Mouse (Mus musculus) cerebellum, adult 2 months (tissue): Measurements from ENCODE around the gene Piwil4. TPM values are rescaled to one million over a fixed set of nuclear protein-coding genes. Genes with fewer than 3 reads are reported as not detected.
A peak's percentile ranks its signal among the peaks of the same experiment; 100 is the strongest.

Source experiments
- DNase-seq, 2 experiments: peaks; one replicate each; pipeline ENCODE4 v3.0.0; 2021
- H3K27ac ChIP-seq: fragments of 200-500 bp; 2 replicates; pipeline ENCODE4 v1.5.1; 2012; ENCODE audit warnings: low read length, control low read depth, inconsistent platforms; ENCODE audit not compliant: insufficient read depth
- H3K27me3 ChIP-seq: fragments of 200-500 bp; 2 replicates; pipeline ENCODE4 v1.6.1; 2012; ENCODE audit warnings: inconsistent platforms, mild to moderate bottlenecking, low read length, moderate library complexity; ENCODE audit not compliant: control insufficient read depth, insufficient read depth
- H3K4me1 ChIP-seq: fragments of 200-500 bp; 2 replicates; pipeline ENCODE4 v1.6.1; 2011; ENCODE audit warnings: low read length; ENCODE audit not compliant: control insufficient read depth, insufficient read depth
- H3K4me3 ChIP-seq: fragments of 200-500 bp; replicated peaks from 2 replicates; pipeline ENCODE3; 2011; ENCODE audit warnings: mild to moderate bottlenecking, low read depth, low read length, control low read depth; ENCODE audit not compliant: insufficient read depth
- CTCF ChIP-seq: fragments of 200-500 bp; IDR thresholded peaks from 2 replicates; pipeline ENCODE4 v1.5.1; 2011; ENCODE audit warnings: low read depth, mild to moderate bottlenecking, control low read depth, low read length, moderate library complexity, borderline replicate concordance; ENCODE audit not compliant: insufficient read depth
- POLR2A ChIP-seq: fragments of 200-500 bp; IDR thresholded peaks from 2 replicates; pipeline ENCODE4 v1.6.1; 2011; ENCODE audit warnings: low read length, control low read depth, borderline replicate concordance; ENCODE audit not compliant: insufficient read depth
- WGBS: fragments of 180-500 bp; shearing (Covaris S2); methylation state at CpG from one replicate; pipeline ENCODE4 v1.1.7; 2018; 5-methylcytosine and 5-hydroxymethylcytosine counted together
- polyA plus RNA-seq: library from polyadenylated mRNA; depleted of rRNA; stranded (reverse); fragments of >200 nt; gene quantifications from 2 replicates; pipeline ENCODE4 v1.2.3, GENCODE M21; 2012

Gene Piwil4
- polyA plus RNA-seq, 1 experiment, result 0.08 TPM

DNA sequence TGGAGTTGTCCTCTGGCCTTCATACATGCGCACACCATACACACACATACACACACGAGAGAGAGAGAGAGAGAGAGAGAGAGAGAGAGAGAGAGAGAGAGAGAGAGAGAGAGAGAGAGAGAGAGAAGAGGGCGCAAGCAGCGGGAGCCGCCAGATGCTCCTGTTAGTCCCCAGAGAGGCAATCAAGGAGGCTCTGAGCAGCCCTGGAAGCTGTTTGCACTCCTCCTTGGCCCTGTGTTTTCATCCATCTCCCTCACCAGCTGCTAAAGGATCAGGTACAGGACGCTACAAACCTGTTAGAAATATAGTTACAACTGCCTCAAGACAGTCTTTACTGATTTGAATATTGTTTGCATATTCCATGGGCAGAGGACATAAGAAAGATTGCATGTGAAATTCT, 29.3 kb upstream of the Piwil4 start:
- TF ChIP-seq CTCF, result no peak
- TF ChIP-seq POLR2A, result no peak
- DNase-seq, result no peak
- Histone ChIP-seq H3K4me1 (0 out of 2 replicates have a peak, but pooled peaks cover 3% of the 10 kb centered on the region), H3K27me3 (no peaks in the 10 kb centered on the region), H3K27ac (no peak overlapping the region), H3K4me3 (no peak overlapping the region)
- WGBS, result 40% methylated on average over 6 of the region's 6 CpGs

DNA sequence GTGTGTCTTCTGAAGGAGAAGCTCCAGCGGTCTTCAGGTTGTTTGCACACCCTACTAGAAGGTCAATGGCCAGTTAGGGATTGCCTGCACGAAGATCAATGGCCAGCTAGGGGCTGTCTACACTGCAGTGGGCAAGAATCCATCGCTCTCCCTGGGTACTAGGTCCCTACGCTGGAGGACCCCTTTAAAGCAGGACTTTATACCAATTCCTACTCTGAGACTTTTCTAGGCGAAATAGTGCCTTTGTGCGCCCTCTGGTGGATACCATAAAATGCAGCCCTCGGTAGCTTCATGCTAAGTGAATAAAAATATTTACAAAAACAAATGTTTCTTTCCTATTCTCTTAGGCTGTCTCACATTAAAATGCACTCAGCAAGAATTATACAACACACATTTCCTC, 24.2 kb upstream of the Piwil4 start:
- Histone ChIP-seq H3K27ac (no peak overlapping the region), H3K4me1 (no peaks in the 10 kb centered on the region), H3K27me3 (no peaks in the 10 kb centered on the region), H3K4me3 (no peak overlapping the region)
- TF ChIP-seq POLR2A, result no peak
- TF ChIP-seq CTCF, result peak; percentile 20; the same call in 1 of the 2 replicates
- 21% methylated on average over 7 of the region's 7 CpGs for WGBS
- peak; percentile 15 to 20 for DNase-seq

DNA sequence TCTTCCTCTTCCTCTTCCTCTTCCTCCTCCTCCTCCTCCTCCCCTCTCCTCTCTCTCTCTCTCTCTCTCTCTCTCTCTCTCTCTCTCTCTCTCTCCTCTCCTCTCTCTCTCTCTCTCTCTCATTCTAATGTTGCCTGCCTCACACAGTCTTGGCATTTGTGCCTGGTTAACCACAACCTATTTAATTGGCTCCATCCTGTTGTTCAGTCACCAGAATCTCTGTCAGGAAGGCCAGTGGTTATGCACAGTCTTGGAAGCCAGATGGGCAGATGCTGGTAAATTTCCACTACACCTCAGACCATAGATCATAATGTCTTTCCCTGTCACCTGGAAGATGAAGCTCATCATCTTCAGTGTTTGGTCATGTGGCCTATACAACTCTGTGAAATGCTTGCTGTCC, 18.7 kb upstream of the Piwil4 start:
- H3K4me3 ChIP-seq, result no peak overlapping the region
- TF ChIP-seq POLR2A (no peak), CTCF (no peak)
- H3K27me3 ChIP-seq, result no peaks in the 10 kb centered on the region
- H3K27ac ChIP-seq, result no peak overlapping the region
- no peaks in the 10 kb centered on the region for H3K4me1 ChIP-seq
- DNase-seq, result no peak

DNA sequence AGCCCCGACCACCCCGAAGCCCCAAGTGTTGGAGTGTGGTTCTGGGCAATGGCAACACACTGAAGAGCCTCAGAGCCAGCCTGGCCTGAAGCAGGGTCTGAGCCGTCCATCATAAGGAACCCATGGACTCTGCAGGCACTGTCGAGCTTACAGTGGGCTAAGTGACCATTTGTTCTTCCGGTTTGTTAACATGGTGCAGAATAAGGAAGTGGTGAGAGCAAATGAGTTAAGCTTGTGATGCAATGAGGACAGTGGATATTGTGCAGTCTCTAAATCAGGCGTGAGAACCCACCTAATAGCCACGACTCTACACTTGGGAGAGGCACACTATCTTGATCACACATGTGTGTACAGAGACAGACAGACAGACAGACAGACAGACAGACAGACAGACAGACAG, 18.1 kb upstream of the Piwil4 start:
- no peak overlapping the region for H3K4me3 ChIP-seq
- WGBS, result 64% methylated on average over 7 of the region's 7 CpGs
- H3K27me3 ChIP-seq, result no peaks in the 10 kb centered on the region
- TF ChIP-seq POLR2A (no peak), CTCF (no peak)
- no peaks in the 10 kb centered on the region for H3K4me1 ChIP-seq
- H3K27ac ChIP-seq, result no peak overlapping the region
- DNase-seq, result no peak

DNA sequence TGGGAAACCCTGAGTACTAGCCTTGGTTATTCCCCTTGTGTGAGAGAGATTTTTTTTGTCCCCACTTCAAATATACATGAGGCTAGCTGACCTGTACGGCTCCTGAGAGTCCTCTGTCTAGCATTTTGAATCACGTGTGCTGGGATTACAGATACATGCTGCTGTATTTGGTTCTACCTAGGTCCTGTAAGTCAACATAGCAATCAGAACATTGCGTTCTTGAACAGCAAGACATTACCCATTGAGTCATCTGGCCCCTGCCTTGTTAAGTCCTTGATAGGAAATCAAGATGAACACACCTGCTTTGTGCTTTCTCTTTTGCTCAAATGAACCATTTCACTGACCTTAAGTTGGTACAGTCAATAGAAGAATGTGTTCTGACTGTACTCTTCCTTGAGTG, 13.9 kb upstream of the Piwil4 start:
- WGBS, result 90% methylated on average over 3 of the region's 3 CpGs
- Histone ChIP-seq H3K27me3 (no peaks in the 10 kb centered on the region; the same call in 1 of the 2 replicates), H3K4me3 (no peak overlapping the region), H3K4me1 (no peaks in the 10 kb centered on the region), H3K27ac (no peak overlapping the region)
- no peak for TF ChIP-seq POLR2A
- TF ChIP-seq CTCF, result no peak
- no peak for DNase-seq

DNA sequence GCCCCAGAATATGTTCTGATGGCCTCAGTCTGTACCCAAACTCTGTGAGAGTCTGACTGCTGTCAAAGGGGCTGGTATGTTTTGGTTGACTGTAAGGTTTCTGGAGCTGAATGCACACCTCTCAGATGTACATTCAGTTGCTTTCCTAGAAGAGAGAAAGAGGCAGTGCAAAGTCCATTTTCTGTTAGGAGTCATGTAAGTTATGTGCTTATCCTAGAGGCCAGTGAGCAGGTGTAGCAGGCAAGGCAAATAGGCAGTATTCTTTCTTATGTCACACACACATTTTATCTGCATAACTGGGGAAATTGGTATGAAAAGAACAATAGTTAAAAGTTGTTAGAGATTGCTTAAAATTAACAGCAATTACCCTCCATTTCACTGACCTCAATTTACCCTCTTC, 13.4 kb upstream of the Piwil4 start:
- TF ChIP-seq POLR2A (no peak), CTCF (no peak)
- DNase-seq, result no peak
- Histone ChIP-seq H3K27ac (no peak overlapping the region), H3K4me3 (no peak overlapping the region), H3K27me3 (no peaks in the 10 kb centered on the region; the same call in 1 of the 2 replicates), H3K4me1 (no peaks in the 10 kb centered on the region)

DNA sequence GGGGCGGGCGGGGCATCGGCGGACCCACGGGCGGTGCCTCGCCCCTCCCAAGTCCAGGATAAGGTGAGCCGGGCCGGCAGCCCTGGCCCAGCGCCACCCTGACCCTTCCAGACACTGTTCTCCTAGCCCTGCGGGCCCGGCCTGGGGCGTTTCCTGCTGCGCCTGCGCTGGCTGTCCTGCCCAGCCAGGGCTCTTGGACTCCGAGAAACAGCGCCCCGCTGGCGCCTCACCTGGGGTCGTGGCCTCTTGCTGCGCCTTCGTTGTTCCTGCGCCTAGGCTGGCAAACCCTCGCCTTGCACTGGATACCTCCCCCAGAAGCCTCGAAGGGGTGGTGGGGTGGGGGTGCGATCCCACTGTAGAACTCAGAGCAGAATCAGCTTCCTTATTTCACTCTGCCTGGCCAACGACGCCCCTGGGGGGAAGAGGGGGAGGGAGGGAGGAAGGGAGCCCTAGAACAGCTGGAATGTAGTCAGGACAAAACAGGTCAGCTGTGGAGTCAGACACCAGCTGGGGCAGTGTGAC, 11.5 kb upstream of the Piwil4 start, which contains the start of gene Fut4:
TSS of gene Fut4 (minus strand) at position 393 of the 522 bp plus-strand sequence.
- peak in 1 of 2 experiments; percentile 14 for DNase-seq
- no peak within 1 kb of the TSS for H3K4me3 ChIP-seq
- no peaks in the 10 kb centered on the region; the same call in 1 of the 2 replicates for H3K27me3 ChIP-seq
- whole genome bisulfite sequencing, result 2% methylated on average over 28 of the region's 28 CpGs
- no peaks in the 10 kb centered on the region for H3K4me1 ChIP-seq
- TF ChIP-seq CTCF (no peak), POLR2A (no peak)
- H3K27ac ChIP-seq, result no peak within 1 kb of the TSS

DNA sequence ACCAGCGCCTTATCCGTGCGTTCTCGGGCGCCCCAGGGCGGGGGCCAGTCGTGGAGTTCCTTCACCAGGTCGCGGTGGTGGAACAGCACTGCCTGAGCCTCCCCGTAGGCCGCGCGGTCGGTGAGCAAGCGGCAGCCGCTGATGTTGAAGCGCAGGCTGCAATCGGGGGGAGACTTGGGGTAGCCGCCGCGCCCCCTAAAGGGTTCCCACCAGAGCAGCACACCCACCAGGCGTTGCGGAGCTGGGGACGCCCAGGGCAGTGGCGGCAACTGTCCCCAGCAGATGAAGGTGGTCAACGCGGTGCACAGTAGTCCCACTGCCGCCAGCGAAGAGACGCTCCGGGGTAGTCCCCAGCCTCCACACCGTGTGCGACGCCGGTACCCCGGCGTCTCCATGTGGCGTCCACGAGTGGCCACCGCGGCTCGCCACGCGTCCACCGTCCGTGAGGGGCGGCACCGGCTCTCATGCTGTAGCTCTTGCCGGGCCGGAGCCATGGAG, 11.0 kb upstream of the Piwil4 start:
- no peaks in the 10 kb centered on the region; the same call in 1 of the 2 replicates for H3K27me3 ChIP-seq
- no peak overlapping the region for H3K27ac ChIP-seq
- no peak overlapping the region for H3K4me3 ChIP-seq
- no peak for DNase-seq
- H3K4me1 ChIP-seq, result no peaks in the 10 kb centered on the region
- under 1% methylated on average over 50 of the region's 50 CpGs for WGBS
- TF ChIP-seq POLR2A, result no peak
- TF ChIP-seq CTCF, result no peak
